Mouse (Mus musculus): ENCODE results near the gene Mtfp1.
A peak's percentile ranks its signal among the peaks of the same experiment; 100 is the strongest.
"Not testable (repeated sequence)": the region's sequence is repeated elsewhere in the genome, so short reads cannot be mapped to it uniquely, and the experiment has no call there.

Gene Mtfp1

DNA sequence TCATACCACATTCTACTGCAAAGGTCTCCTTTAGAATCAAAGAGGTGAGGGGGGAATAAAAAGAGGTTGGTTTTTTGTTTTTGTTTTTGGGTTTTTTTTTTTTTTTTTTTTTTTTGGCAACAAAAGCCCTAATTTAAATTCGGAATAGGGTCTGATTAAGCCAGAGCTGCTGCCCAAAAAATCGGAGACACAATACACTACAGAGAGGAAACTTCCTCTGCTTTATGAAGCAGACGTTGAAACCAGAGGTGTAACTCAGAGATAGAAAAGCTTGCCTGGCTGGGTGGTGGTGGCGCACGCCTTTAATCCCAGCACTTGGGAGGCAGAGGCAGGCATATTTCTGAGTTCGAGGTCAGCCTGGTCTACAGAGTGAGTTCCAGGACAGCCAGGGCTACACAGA lies 19.3 kb upstream of the Mtfp1 start:
- DNase-seq, result not testable (repeated sequence)

DNA sequence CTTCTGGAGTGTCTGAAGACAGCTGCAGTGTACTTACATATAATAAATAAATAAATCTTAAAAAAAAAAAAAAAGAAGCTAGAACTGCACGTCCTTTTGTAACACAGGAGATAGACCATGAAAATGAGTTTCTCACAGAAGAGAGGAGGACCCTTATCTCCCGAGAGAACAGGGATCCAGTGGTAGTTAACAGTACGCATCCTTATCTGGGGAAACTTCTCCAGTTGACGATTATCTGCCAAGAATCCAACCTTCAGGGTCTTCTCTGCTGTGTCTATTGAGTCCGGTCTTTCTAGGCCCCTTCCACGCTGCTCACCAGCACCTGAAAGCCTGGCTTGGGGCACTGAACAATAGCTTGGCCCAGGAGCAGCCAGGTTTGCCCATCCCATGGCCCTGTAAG lies 18.7 kb upstream of the Mtfp1 start:
- no peak for DNase-seq

DNA sequence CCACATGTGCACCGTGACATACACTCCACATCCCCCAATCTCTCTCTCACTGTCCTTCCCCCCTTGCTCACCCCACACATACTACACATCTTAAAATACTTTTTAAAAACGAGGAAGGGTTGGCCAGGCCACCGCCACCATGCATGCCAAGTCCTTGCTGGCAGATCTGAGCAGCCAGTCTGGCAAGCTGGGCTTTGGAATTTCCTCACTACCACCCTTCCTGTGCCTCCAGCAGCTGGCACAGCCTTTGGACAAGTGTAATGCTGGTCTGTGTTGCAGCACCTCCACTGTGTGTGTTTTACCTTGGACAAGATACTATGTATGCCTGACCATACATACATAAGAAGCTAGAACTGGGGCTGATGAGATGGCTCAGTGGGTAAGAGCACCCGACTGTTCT lies 18.3 kb upstream of the Mtfp1 start:
- DNase-seq, result no peak

DNA sequence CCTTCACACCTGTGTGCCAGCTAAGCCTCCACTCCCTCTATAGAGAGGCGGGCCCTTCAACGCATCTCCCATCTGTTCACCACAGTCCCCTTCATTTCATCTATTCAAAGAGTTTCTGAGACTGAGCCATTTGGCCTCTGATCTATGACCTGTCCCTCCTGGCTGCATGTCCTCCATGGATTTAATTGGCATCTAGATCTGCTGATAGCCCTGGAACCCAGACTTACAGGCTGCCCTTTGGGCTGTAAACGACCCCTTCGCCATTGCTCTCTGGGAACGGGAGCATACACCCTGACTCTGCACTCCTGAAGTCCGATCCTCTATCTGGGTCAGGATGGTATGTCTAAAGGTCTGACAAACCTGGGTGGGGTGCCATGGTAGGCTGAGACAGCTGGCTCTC lies 17.6 kb upstream of the Mtfp1 start:
- DNase-seq, result no peak

DNA sequence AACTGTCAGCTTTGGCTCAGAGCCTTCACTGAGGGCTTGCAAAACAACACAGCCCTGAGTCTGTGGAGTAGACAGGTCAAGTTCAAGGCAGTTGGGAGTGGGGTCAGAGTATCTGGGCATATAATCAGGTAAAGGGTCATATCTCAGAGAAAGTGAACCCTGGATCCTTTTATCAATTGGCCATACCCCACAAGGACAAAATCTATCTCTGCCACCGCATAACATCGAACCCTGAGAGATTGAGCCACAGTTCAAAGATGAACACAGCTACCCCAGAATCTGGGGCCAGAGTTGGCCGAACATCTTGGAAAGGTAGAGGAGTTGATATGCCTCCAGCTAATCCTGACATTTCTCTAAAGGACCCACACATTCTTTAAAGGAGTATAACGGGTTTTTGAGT lies 16.8 kb upstream of the Mtfp1 start:
- no peak for DNase-seq

DNA sequence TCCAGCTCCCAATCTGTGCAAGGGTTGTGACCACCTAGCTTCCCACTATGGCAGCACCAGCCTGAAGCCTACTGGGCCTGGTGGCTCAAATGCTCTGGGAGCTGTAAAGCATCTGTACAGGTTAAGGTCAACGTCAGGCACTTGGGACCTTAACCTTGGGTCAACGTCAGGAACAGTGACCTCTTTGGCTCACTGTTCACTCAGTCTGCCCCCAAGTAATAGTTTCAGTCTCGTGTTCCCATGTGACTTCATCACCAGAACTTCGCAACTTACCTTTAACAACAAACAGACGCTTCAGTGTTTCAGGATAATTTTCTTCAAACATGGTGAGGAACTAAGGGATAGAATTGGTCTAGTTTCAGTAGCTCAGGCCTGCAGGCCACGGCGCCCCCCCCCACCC lies 13.4 kb upstream of the Mtfp1 start:
- DNase-seq, result no peak

DNA sequence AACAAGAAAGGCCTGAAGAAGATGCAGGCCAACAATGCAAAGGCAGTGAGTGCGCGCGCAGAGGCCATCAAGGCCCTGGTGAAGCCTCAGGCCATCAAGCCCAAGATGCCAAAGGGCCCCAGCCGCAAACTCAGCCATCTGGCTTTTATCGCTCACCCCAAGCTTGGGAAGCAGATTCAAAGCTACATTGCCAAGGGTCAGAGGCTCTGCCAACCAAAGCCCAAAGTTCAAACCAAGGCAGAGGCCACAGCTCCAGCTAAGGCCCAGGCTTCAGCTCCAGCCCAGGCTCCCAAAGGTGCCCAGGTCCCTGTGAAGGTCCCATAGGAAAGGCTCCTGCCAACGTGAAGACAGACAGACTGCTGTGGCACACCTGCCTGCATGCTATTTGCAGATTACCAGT lies 12.7 kb upstream of the Mtfp1 start:
- DNase-seq, result not testable (repeated sequence)

DNA sequence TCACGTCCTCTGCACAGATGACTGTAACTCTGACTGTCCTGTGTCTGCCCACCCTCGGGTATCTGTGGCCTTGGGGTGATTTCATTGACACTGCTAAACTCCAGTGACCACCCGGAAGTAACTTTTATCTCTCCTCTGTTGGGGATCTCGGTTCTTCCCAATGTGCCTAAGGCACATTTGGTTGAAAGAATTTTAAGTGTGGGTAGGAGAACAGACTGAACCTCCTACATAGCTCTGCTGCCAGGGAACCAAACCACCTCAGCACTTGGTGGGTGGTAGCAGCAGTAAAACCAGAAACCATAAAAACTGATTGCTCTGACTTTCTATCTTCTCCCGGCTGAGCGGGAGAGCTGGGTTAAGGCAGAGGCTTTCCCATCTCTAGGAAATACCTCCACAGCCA lies 10.2 kb upstream of the Mtfp1 start:
- DNase-seq, result no peak

DNA sequence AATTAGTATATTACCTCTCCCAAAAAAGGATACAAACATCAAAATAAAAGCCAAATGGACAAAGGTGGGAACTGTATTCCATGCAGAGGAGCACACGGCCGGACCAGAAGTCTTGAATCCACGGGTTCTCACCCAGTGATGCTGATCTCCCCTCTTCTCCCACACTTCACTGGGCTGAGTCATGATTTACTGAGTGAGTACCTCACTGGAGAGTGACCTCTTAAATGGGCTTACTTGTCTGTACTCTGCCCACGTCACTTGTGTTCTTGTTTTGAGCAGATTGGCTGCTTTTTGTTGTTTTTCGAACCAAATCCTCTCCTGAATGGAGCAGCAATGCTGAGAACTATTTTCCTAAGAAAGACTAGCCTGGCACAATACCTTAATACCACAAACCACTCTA lies 9.7 kb upstream of the Mtfp1 start:
- DNase-seq, result no peak

DNA sequence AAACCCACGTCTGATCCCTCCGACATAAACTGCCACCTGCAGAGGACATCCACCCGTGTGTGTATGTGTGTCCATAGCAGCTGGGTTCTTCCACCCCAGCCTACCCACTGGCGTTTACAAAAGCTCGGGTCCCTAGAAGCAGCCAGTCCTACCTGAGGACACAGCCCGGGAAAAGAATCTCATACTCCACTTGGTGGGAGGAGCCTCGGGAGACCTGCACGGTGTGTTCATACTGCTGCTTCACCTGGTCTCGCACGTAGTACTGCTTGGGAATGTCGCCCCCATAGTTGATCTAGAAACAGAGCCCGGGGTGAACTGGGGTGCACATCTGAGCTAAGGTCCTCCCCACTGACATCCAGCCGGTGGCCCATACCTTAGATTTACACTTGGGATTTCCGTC lies 8.3 kb upstream of the Mtfp1 start:
- DNase-seq, result no peak

DNA sequence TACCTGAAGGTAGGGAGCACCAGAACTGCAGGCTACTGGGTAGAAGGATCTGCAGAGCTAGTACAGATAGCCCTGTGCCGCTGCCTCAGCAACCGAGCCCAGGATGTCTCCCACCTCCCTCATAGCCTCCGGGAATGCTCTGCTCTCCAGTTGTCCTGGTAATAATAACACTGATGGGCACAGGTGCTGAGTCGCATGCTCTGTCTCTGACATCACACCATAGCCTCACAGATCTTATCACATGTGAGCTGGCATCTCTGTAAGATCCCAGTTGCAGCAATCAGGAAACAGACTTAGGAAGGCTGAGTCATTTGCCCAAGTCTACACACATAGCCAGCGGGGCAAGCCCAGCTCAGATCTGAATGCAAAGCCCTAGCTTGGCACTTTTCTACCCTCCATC lies 6.6 kb upstream of the Mtfp1 start:
- DNase-seq, result no peak

DNA sequence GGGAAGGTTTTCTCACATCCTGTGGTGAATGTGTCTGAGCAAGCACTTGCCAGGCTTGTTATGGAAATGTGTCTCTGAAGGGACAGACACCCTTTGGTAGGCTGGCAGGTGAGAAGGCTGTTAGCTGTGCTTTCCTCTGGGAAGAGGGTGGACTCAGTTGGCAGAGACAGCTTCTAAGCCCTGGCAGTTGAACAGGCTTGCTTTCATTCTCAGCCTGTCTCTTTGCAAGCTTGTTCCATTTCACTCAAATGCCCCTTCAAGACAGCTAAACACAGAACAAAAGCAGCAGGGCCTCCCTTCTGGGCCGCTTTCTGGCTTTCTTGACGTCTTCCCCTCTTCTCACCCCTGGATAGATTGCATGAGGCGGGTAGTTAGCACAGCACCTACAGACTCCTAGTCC lies 4.2 kb upstream of the Mtfp1 start:
- peak; percentile 25 for DNase-seq

DNA sequence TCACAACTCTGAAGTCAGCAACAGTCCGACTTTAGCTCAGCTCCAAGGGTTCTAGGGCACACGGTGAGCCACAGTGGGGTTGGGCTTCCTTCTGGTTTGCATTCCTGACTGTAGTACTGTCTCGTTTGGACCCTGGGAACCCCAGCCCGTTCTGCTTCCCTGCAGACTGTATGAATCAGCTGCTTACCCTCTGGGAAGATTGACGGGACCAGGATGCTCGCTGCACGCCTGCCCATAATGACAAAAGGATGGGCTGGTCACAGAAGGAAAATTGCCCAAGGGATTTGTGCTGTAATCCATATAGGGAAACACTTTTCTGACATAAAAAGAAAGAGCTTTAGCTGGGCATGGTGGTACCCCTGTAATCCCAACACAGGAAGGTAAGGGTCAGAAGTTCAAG lies 3.6 kb upstream of the Mtfp1 start:
- DNase-seq, result no peak

DNA sequence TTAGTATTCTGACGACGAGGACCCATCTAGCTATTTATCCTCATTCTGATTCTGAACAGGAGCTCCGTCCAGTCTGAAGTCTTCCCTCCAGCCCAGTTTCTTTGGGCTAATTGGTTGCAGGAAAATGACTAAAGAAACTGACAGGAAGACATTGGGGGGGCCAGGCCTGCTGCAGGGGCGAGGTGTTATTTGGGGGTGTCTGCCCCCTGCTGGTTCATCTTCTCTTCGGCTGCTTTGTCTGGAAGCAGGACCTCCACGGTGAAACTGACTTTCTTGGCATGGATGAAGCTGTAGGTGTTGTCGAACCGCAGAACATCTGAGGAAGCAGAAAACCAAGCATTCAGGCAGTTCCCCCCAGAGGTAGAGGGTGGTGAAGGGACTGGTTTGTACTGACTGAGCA lies 2.9 kb upstream of the Mtfp1 start:
- DNase-seq, result peak; percentile 46

DNA sequence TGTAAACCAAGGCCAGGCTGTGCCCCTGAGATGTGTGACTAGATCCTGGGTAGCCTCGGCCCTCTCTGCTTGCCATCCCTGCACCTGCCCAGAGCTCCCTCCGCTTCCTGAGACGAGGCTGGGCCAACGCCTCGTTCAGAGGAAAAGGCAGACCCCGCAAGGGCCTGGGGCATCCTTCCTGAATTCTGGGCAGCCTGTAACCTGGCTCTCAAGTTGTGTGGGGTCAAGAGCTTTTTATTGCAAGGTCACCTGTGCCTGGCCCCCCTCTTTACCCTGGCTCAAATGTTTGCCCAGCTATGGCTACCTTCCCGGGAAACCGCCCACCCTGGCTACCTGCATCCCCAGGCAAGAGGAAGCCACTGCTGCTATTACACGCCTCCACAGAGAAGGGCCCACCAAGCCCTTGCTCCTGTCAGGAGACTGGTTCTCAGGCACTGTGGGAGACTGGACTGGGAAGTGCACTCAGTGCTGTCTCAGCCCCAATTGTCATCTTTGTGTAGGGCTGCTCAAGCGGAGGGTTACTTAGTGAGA lies 1.9 kb upstream of the Mtfp1 start:
- peak; percentile 69 for DNase-seq

DNA sequence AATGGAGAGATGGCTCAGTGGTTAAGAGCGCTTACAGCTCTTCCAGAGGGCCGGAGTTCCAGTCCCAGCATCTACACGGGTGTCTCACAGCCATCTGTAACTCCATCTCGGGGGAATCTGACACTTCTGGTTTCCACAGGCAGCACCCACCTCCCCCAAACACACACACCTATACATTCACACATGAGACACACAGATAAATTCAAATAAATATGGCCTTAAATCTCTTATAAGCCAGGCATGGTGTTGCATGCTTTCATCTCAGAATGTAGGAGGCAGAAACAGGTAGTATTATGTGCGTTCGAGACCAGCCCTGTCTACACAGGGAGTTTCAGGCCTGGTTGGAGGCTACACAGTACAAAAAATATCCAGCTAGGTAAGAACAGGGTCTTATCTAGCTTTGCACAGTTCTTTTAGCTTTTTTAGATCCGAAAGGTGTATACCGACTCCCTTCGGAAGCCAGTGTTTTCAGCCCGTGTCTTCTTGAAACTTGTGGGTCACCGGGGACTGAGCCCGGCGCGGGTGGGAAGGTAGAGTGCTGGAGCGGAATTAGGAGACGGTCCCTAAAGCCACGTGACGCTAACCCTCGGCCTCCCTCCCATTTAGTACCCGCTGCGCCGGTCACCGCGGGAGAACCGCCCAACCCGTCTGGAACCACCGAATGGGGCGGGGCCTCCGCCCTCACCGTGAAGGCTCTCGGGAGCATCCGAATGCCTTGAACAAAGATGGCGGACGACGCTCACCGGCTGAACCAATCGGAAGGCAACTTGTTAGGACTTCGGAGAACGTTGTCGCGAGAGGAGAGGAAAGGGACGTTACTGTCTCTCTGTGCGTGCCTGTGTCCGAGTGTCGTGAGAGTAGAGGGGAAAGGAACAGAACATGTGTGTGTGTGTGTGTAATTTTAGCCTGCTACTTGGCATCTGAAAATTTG lies 1.1 kb upstream of the Mtfp1 start:
- peak; percentile 99 for DNase-seq

DNA sequence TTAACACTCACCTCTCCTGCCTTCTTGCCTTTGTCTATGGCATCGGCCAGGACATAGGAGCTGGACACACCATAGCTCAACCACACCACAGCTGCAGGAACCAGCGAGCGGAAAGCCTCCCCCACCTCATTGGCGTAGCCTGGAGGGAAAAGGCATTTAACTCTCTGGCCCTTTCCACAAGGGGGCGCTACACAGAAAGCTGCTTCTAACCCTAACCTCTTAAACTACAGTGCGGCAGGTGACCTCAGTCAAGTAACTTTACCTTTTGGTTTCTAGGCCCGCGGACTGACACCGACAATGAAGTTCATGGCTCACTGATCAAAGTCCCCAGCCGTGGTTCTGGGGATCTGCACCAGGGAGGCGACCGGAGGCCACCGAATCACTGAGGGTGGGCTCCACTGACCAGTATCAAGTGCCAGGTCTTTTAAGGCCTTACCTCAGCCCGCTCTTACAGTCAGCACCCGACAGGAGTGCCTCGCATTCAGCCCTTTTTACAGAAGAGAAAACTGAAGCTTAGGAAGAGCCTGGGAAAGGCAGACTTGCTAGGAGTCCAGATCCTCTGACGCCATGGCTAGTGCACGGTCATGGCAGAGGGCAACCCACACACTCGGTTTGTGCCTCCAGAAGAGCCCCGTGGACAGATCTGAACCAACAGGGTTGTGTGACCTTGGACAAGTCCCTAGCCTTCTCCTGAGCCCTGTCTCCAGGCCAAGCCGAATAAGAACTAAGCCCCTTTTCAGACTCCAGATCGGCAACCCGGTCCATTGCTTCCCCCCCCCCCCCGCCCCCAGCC lies 671 bp downstream of the Mtfp1 start:
- DNase-seq, result peak; percentile 67

DNA sequence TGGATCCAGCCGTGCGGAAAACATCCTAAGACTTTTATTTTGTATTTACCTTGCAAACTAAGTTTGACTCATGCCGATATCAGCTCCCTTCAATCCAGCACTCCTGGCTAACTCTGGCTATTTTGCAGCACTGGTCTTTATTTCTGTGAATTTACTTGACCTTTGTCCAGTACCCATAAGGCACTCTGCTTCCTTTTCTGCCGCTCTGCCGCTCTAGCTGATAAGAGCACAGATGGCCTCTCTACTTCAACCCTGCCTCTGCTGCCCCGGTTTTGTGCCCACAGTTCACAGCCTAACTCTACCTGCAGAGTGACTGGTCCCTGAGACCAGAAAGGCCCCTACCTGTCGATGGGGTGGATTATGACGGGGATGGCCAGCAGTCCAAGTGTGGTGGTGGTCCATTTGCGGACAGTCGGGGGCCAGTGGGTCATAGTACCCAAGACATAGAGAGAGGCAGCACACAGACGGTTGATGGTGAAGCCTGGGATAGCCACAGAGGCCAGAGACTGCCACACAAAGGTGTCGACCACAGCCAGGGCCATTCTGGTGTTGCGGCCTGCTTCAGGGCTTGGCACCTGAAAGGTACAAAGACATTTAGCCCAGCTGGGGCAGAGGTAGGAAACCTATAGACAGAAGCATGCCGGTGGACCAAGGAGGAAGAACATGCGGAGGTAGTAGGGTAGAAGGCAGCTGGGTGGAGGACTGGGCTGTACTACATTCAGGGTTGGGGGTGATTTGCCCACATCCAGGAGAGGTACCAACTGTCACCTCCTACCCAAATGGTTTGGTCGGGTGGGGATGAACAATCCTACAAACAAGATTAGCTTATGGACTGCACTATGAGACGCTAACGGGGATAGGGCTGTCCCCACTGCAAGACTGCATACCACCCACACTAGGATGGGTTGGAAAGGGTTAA lies 1.5 kb downstream of the Mtfp1 start:
- DNase-seq, result peak; percentile 55

DNA sequence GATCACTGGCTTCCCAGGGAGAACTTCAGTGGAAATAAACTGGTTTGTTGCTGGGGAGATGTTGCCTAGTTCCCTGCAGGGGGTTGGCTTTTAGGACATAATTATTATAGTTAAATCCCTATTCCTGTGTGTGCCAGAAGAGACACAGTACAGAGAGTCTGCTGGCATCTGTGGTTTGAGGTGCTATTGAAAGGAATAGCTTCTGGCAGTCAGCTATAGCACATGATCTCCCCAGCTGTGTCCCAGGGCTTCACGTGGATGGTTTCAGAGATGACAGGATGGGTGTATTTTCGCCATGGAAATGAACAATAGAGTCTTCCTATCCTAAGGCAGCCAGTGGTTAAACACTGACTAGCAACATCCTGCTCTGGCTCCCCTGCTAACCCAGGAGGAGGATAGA lies 8.0 kb downstream of the Mtfp1 start:
- DNase-seq, result no peak

DNA sequence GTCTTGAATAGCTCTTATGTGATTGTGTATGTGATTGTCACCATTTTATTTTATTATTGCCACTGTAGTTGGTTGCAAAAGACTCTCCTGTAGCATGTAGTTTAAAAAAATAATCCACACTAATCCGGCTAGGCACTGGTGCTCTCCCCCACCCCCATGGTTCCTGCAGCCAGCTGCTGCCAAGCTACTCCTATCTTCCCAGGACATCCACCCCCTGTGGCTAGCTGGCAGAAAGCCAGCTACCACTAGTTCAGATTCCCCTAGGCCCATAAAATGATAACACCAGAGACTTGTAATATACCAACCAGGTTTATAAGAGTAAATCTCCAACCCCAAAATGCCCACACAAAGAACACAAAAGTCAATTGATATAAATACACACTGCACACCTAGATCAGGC lies 9.0 kb downstream of the Mtfp1 start:
- no peak for DNase-seq

DNA sequence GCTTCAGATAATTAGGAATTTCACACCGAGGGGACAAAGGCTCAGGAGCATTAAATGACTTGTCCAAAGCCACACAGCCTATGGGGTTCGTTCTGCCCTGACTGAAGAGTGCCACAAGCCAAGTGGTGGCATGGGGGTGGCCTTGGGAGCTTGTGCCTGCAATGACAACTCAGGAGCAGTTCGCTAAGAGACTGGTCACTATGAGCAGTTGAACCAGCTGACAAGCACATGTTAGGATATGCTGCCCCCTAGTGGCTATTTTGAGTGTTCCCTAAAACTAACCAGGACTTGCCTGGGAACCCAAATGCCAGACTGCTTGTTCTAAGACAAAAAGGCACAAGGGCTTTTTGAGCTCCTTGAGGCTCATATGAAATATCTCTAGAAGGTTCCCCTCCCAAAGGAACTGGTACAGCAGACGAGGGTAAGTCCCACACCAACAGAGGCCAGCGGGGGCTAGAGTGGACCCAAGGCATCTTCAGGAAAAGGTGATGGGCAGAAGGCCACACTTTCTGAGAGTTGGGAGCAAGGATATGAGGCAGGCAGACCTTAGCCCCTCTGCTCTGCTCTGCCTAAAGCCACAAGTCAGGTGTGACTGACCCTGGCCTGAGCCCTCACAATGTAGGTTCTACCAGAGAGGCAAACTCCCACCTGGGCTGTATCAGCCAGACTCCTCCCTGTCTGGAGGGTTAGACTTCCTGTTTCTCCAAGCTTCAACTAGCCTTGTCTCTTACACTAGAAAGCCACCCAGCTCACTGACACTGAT lies 11.7 kb downstream of the Mtfp1 start:
- peak; percentile 50 for DNase-seq

DNA sequence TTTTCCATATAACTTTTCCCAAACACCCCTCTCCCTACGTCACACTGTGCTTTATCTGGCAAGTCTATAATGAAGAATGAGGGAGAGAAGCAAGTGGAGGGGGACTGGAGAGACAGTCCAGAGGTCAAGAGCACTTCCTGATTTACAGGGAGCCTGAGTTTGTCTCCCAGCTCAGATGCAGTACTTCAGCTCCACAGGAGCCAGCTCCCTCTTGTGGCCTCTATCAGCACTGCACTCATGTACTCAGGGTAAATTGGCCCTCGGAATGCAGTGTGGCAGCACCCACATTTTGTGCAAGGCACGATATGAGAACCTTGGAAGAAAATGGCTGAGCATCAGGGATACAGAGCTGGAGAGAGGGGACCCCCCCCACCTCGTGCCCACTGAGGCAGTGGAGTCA lies 15.0 kb downstream of the Mtfp1 start:
- DNase-seq, result no peak
